Mouse (Mus musculus): ENCODE results near the gene Sympk.

GRCm38 (mm10) chr7:19051161-19051560 is 27.0 kb downstream of the Sympk start:
- TF ChIP-seq CTCF (IDR thresholded peaks at IDR 0.05; ENCODE audit: borderline replicate concordance, extremely low read depth, insufficient read depth, insufficient read length): no peak
- TF ChIP-seq POLR2A (IDR thresholded peaks at IDR 0.05; ENCODE audit: borderline replicate concordance, extremely low read depth, insufficient read depth, insufficient read length, poor library complexity, severe bottlenecking): no peak

Data from brain, embryonic 14.5 days (tissue).